Mouse (Mus musculus) gastrocnemius, adult 18-20 months (tissue): ENCODE data around the gene Ttll4. TPM values are rescaled to one million over a fixed set of nuclear protein-coding genes. Genes with fewer than 3 reads are reported as not detected.

ENCODE experiments used
- DNase-seq: peaks from one replicate; pipeline ENCODE4 v3.0.0; 2021; ENCODE audit warnings: low spot score
- total RNA-seq, 2 experiments: library from RNA; stranded (reverse); gene quantifications; 2 replicates each; pipeline ENCODE4 v1.2.3; 2021

The Ttll4 gene
- total RNA-seq, 2 experiments from 2014 or later, result 9.0 to 11.0 TPM

- no peak for DNase-seq
These were observed 48.0 kb downstream of the Ttll4 start for GRCm38 (mm10) chr1:74709566-74709965.

DNA sequence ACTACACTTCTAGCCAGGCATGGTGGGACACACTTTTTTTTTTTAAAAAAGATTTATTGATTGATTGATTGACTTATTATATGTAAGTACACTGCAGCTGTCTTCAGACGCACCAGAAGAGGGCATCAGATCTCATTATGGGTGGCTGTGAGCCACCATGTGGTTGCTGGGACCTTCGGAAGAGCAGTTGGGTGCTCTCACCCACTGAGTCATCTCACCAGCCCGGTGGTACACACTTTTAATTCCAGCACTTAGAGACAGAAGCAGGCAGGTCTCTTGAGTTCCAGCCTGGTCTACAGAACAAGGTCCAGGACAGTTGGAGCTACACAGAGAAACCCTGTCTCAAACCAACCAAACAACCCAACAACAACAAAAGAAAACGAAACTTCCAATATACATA lies 50.5 kb downstream of the Ttll4 start:
- DNase-seq, result no peak

- DNase-seq, result peak; percentile 50
These were observed 51.0 kb downstream of the Ttll4 start for GRCm38 (mm10) chr1:74712461-74713098.

DNA sequence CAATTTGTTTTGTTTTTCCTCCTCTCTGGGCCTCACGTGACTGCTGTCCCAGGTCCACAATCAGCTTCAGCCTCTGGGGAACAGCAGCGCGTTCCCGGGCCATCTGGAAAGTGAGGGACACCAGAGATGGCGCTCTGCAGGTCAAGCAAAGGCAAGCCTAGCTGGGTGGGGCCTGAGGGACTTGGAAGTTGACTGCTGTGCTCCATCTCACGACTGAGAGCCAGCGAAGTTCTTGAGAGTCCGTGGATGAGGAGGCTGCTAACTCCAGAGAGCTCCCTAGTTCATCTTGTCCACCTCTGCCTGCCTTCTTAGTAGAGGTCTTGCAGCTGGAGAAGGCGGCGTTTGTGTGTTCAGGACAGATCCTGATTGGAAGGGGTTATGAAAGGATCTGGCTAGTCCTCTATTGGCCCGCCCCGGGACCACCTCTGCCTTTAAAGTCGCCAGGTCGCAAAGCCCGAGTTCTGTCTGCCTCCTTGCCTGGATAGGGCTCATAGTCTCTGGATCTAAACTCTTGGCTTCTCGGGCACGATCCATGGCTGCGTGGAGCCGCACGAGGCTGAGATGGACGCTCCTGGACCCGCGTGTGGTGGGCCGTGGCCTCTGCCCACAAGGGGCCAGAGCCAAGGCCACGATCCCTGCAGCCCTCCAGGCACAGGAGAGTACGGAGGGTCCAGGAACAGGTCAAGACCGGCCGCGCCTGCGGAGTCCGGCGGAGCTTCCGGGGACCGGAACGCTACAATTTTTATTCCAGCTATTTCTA lies 51.7 kb downstream of the Ttll4 start, which contains the start of gene Cyp27a1:
Cyp27a1 (plus strand) TSS at position 476 of the 760 bp plus-strand sequence.
- peak; percentile 90 for DNase-seq

DNA sequence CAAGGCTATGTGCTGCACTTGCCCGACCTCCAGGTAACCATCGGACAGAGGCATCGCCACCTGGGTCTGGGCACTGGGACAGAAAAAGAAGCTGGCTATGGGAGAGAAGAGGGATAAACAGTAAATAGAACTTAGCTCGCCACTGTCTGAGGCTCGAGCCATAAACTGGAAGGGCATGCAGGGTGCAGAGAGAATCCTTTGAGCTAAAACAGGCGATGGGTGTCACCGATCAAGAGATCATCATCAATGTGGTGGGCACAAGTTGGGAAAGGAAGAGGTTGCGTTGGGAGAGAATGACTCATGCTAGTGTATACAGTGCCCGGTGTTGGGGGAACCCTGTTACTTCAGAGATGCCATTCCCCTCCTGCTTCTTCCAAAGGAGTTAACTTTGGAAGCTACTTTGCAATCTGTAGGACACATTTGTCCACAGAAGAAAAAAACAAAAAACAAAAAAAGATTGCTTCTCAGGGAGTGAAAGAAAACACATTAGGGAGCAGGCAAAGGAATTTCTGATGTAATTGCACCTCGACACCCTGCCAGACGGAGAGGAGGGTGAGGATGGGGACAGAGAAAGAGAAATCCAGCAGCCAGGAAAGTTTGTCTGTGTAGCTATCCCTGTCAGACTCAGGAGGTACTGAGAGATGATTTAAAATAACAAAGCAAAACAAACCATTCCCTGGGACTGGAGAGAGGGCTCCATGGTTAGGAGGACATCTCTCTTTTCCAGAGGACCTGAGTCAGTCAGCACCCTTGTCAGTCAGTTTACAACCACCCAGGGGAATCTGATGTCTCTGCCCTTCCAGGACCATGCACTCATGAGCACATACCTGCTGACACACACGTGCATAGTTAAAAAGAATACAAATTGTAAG lies 52.5 kb downstream of the Ttll4 start:
- no peak for DNase-seq

DNA sequence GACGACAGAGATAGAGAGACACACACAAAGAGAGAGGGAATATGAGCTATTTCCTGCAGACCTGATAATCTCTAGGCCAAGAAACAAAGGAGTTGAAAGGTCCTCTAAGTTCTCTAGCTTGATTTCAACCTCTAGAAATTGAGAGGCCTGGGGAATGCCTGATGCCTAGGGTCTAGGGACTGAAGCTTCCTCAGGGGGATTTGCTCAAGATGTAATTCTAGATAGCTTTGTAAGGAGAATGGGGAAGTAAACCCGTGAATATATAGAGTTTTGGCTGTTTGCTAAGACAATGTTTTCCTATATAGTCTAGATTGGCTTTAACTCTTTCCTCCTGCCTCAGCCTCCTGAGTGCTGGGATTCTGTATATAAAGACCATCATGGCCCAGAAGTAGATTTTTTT lies 53.4 kb downstream of the Ttll4 start:
- DNase-seq, result no peak

DNA sequence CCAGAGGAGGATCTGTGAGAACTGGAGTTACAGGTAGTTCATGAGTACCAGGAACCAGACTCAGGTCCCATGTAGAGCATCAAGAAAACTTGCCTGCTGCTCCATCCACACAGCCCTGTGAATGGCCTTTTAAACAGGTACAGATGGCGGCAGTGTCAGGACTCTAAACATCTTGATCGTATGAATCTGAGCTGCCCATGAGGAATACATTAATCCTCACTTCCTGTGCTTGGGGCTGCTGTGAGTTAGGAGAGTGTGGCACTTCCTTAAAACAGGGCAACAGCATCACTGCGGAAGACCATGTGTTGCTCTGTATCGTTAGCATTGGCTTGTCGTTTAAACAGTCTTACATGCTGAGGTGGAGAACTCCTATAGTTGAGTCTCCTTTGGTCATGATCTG lies 53.9 kb downstream of the Ttll4 start:
- DNase-seq, result no peak

DNA sequence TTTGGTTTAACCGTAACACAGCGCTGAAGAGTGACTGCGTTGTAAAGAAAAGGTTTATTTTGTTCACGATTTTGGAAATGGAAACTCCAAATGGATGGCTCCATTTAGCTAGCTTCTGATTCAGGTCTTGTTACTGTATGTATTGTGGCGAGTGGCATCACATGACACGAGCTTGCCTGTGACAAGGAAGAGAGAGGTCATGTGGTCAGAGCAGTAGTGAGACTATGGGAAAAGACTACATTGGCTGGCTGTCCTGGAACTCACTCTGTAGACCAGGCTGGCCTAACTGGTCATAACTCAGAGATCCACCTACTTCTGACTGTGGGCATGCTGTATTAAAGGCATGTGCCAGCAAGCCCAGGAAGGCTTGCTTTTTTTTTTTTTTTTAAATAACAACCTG lies 54.3 kb downstream of the Ttll4 start:
- no peak for DNase-seq

DNA sequence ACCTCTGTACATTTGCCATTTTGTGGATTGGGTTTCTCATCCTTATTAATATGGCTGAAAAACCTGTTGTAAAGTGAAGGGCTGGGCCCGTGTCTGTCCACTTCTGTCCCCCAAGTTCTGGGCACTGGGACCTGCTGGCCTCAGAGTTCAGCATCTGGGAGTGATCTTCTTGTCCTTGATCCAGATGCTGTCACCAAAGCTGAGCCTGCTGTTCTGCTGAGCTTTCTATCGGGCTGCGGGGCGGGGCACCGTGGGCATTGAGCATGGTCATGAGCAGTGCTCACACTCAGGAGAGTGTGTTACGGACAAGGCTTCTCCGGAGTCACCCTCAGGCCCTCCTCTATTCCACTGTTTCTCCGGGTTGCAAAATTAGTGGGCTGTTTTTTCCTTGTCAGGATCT lies 56.6 kb downstream of the Ttll4 start:
- DNase-seq, result no peak

DNA sequence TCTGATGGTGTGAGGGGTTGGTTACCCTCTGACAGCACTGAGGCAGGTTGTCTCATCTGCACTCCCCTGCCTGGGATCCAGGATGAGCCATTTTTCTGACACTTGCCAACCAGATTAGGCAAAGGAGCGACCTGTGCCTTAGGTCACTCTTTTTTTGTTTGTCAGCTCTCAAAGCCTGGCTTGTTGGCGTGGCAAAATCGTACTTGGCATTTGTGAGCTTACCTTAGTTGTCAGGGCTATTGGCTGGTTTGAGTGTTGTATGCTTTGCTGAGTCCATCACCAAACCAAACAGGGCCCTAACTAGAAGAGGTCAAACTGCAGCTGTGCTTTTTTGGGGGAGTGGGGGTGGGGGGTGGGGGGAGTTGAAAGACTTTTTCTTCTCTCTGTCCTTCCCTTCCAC lies 57.7 kb downstream of the Ttll4 start:
- no peak for DNase-seq

GRCm38 (mm10) chr1:74721657-74722056 lies 60.1 kb downstream of the Ttll4 start:
- no peak for DNase-seq

- no peak for DNase-seq
These were observed 62.2 kb downstream of the Ttll4 start for GRCm38 (mm10) chr1:74723748-74724147.

DNA sequence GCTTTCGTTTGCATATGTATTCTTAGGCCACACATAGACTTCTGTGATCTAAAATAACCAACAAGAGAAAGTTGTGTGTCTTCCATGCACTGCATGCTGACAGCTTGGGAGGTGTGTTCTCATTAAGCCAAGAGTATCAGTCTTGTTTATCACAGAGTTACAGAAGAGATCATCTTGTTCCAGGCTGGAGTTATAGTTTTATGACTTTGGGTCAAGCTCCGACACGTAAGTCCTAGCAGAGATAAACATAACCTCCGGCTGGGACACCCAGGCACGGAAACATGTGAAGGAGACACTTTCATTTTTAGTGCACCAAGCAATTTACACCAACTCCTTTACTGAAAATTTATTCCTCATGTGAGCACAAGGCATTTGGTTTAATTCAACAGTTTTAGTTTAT lies 64.6 kb downstream of the Ttll4 start:
- DNase-seq, result peak; percentile 58

DNA sequence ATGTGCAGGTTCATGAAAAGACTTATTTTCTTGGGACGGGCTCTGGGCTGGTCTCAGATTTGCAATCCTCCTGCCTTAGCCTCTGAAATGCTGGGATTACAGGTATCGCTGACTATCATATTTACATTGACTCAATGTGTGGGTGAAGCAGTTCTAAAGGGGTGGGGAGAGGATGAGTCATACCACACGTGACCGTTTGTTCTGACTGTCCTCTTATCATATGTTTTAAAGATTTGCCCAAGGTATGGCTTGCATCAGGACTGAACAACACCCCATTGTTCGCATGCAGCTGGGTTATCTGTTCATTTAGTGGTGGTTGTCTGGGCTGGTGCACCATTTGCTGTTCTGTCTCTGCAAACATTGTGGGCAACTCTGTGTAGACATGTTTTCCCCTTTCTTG lies 65.1 kb downstream of the Ttll4 start:
- DNase-seq, result no peak

GRCm38 (mm10) chr1:74728446-74728845 lies 66.9 kb downstream of the Ttll4 start:
- DNase-seq, result peak; percentile 81

GRCm38 (mm10) chr1:74736977-74737376 lies 75.4 kb downstream of the Ttll4 start:
- no peak for DNase-seq

DNA sequence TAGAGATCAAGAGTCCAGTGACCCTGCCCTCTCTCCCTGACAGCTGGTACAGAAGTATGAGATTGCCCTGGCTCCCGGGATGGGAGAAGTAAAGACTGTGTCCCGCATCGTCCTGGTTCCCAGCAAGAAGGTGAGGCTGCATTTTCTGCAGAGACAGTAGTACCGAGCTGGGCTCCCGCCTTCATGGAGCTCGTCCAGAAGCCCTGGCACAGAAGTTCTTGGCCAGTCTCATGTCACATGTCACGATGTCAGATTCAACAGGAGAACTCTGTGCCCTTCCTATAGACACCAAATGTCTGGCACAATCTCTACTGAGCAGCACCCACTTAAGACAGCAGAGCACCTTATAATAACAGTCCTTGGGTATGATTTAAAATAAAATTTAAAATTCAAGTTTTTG lies 76.0 kb downstream of the Ttll4 start:
- peak; percentile 68 for DNase-seq

DNA sequence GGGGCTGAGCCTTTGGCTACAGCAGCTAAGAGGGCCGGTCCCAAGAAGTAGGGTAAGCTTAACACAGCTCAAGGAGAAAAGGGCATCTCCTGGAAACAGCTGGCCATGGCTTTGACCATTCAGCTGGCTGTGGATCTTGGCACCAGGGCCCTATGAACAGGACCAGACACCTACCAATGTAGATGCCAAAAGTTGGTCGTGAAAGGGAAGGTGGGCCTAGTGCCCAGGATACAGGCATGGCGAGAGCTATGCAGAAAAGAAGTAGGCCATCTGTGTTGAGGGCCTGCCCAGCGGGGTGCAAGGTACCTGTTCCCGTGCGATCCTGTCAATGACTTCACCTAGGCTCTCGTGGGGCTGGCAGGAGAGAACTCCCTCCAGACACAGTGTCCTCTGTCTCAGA lies 79.3 kb downstream of the Ttll4 start:
- DNase-seq, result peak; percentile 67

- peak; percentile 78 for DNase-seq
These were observed 85.8 kb downstream of the Ttll4 start for GRCm38 (mm10) chr1:74747335-74747734.

GRCm38 (mm10) chr1:74748643-74749271 lies 87.2 kb downstream of the Ttll4 start, which contains the start of gene Prkag3:
TSS of gene Prkag3 (minus strand) at chr1:74749221.
- peak; percentile 90 for DNase-seq

DNA sequence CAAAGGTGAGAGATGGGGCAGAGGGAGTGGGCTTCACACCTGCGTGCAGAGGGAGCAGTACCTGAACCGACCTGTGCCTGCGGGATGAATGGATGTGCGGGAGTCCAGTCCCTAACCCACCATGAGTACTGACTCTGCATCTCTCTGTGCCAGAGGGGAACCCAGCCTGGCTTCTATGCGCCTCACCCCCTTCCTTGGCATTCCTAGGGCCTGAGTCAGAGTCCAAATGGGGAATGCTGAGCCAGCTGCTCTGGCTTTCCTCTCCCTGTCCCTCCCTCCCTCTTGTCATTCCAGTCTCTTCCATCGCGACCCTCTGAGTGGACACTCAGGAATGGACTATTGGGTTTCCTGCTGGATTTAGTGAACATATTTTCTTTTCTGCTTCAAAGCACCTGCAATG lies 87.8 kb downstream of the Ttll4 start:
- DNase-seq, result peak; percentile 83

- no peak for DNase-seq
These were observed 89.1 kb downstream of the Ttll4 start for GRCm38 (mm10) chr1:74750683-74751082.
